Mouse (Mus musculus) heart, postnatal 0 days (tissue): Measurements from ENCODE around the gene Ublcp1.

Experiments
- CTCF ChIP-seq: IDR thresholded peaks from 2 replicates; pipeline ENCODE4 v1.5.1; 2016; ENCODE audit warnings: antibody characterized with exemption, control low read depth, low read depth
- EP300 ChIP-seq: IDR thresholded peaks from 2 replicates; pipeline ENCODE4 v1.6.1; 2016; ENCODE audit warnings: antibody characterized with exemption, low read depth

- TF ChIP-seq EP300 = no peak
- no peak for TF ChIP-seq CTCF
Measured at GRCm38 (mm10) chr11:44504146-44504545, 33.8 kb upstream of the Ublcp1 start.
